Mouse (Mus musculus): ENCODE measurements around the gene Oas1a. TPM values are rescaled to one million over a fixed set of nuclear protein-coding genes. Genes with fewer than 3 reads are reported as not detected.
"Not testable (repeated sequence)": the region's sequence is repeated elsewhere in the genome, so short reads cannot be mapped to it uniquely, and the experiment has no call there.

The Oas1a gene
- 26.0 to 35.8 TPM (median 31.2 TPM) in 3 replicates for total RNA-seq (2017)

- ATAC-seq (replicated peaks; ENCODE audit: insufficient number of reproducible peaks, low FRiP score, low TSS enrichment, poor library complexity, severe bottlenecking) = peak; percentile 50
These were observed at the start of gene Oas1a for GRCm38 (mm10) chr5:120906791-120907733. Gene Oas1a (minus strand): TSS chr5:120907521.

DNA sequence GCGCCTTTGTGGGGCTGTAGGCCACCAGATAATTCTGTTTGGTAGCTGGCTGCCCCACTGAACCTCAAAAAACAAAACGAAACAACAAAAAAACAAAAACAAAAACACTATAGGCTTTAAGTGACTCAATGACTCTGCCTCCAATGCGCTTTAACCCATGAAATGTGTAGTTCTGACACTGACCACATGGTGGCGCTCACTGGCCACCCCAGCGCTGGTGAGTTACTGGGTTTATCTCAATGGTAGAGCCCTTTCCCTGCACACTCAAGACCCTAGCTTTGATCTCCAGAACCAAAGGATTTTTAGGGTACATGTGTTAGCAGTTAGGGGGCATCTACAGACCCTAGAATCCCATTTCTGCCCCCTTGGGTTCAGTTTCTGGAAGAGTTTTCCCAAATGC, 46.7 kb upstream of the Oas1a start:
- no peak for ATAC-seq (replicated peaks; ENCODE audit: insufficient number of reproducible peaks, low FRiP score, low TSS enrichment, poor library complexity, severe bottlenecking)

GRCm38 (mm10) chr5:120952242-120952770, 45.0 kb upstream of the Oas1a start:
- ATAC-seq (replicated peaks; ENCODE audit: insufficient number of reproducible peaks, low FRiP score, low TSS enrichment, poor library complexity, severe bottlenecking) = no peak

DNA sequence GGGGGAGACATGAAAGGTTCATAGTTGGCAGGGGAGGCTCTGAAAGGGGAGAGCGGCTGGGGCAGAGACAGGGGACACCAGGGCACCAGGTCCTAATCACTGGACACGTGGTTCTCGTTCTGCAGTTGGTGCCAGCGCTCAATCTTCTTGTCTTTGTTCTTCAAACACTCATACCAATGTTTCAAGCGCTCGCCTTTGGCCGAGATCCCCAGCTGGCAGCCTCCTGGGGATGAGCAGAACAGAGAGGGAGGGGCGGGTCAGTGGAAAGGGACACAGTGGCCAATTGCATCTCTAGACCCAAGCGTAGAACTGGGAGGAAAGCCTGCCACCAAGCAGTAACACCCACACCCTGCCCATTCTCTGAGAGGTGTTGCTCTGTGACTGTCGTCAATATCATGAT, 34.8 kb upstream of the Oas1a start:
- no peak for ATAC-seq (replicated peaks; ENCODE audit: insufficient number of reproducible peaks, low FRiP score, low TSS enrichment, poor library complexity, severe bottlenecking)

DNA sequence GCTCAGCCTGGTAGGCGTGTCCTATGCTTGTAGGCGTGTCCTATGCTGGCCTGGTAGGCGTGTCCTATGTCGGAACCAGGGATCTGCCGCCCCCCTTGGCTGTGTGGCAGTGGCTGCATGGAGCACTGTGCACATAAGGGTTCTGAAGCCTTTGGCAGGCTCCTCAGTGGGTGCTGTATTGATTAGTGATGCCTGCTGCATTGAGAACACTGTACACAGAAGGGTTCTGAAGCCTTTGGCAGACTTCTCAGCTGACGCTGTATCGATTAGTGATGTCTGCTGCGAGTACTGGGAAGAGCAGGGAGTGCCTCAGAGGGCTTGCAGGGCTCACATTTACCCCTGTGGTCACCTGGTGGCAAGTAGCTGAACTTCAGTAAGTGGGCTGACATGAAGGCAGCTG, 31.3 kb upstream of the Oas1a start:
- ATAC-seq (replicated peaks; ENCODE audit: insufficient number of reproducible peaks, low FRiP score, low TSS enrichment, poor library complexity, severe bottlenecking) = no peak

DNA sequence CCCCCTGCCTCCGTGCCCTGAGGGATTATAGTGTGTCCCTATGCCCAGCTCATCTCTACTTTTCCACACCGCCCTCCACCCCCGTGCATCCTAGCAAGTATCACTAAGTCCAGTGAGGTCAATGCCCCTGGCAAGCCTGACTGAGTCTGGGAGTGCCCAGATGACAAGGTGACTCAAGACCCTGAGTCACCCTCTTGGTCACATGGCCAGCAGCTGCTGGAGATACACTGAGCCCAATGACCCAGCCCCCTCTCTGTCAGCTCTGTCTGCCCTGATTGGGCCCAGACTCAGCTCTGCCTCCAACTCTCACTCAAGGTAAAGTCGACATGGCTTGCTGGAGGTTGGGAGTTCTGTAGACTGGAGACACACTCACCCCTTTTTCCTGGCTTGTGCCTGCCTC, 30.5 kb upstream of the Oas1a start:
- ATAC-seq (replicated peaks; ENCODE audit: insufficient number of reproducible peaks, low FRiP score, low TSS enrichment, poor library complexity, severe bottlenecking) = no peak

DNA sequence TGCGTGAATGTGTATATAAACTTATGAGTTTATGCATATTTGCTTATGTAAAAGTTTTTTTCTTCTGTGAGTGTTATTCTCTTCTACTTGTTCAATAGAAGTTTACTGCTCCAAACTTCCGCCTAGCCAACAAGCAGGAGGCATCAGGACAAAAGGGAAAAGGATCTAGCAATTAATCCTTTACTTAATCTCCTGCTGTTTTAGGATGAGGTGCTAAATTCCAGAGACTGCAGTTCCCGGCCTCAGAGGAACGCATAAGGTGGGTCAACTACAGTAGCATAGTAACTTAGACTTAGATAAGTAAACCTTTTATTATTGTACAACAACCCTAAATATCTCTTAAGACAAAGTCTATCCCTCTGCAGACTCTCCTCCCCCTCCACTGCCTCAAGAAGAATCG, 26.6 kb upstream of the Oas1a start:
- ATAC-seq (replicated peaks; ENCODE audit: insufficient number of reproducible peaks, low FRiP score, low TSS enrichment, poor library complexity, severe bottlenecking) = no peak

GRCm38 (mm10) chr5:120927036-120927435, 19.7 kb upstream of the Oas1a start:
- ATAC-seq (replicated peaks; ENCODE audit: insufficient number of reproducible peaks, low FRiP score, low TSS enrichment, poor library complexity, severe bottlenecking) = no peak

GRCm38 (mm10) chr5:120926311-120926710, 19.0 kb upstream of the Oas1a start:
- not testable (repeated sequence) for ATAC-seq (replicated peaks; ENCODE audit: insufficient number of reproducible peaks, low FRiP score, low TSS enrichment, poor library complexity, severe bottlenecking)

GRCm38 (mm10) chr5:120924520-120924919, 17.2 kb upstream of the Oas1a start:
- ATAC-seq (replicated peaks; ENCODE audit: insufficient number of reproducible peaks, low FRiP score, low TSS enrichment, poor library complexity, severe bottlenecking) = not testable (repeated sequence)

- no peak for ATAC-seq (replicated peaks; ENCODE audit: insufficient number of reproducible peaks, low FRiP score, low TSS enrichment, poor library complexity, severe bottlenecking)
These were observed 16.6 kb upstream of the Oas1a start for GRCm38 (mm10) chr5:120923969-120924368.

DNA sequence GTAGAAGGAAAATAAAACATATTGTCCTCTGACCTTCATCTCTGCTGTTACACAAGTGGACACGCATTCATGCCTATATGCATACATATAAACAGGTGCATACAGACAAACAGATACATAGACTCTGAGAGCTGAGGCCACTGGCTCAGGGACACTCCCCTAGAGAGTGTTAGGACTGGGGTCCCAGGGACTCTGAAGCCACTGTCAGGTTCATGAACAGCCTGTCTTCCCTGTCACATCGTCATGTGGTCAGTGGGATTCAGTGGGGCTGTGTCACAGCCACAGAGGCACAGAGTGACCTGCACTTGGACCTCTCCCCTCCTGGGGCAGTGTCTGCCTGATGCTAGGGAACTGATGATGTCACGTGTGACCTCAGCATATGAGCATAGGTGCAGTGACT, 13.0 kb upstream of the Oas1a start:
- no peak for ATAC-seq (replicated peaks; ENCODE audit: insufficient number of reproducible peaks, low FRiP score, low TSS enrichment, poor library complexity, severe bottlenecking)

GRCm38 (mm10) chr5:120919156-120919935, 12.0 kb upstream of the Oas1a start:
- ATAC-seq (replicated peaks; ENCODE audit: insufficient number of reproducible peaks, low FRiP score, low TSS enrichment, poor library complexity, severe bottlenecking) = not testable (repeated sequence)

DNA sequence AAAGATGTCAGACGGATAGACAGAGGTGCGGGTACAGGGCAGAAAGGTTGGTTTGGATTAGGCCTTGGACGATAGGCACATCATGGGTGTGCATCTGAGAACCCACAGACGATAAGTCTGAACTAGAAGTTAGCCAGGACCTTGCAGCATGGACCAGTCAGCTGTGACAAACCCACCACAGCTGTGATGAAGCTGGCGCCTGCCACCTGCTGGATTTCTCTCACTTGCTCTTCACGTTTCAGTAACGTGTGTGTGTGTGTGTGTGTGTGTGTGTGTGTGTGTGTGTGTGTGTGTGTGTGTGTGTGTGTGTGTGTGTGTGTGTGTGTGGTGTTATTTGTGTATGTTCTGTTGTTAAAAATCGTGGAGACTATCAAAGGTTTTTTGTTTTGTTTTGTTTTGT, 6.9 kb upstream of the Oas1a start, which contains the start of gene Oas1d:
Oas1d (plus strand) TSS at position 333 of the 400 bp plus-strand sequence.
- not testable (repeated sequence) for ATAC-seq (replicated peaks; ENCODE audit: insufficient number of reproducible peaks, low FRiP score, low TSS enrichment, poor library complexity, severe bottlenecking)

DNA sequence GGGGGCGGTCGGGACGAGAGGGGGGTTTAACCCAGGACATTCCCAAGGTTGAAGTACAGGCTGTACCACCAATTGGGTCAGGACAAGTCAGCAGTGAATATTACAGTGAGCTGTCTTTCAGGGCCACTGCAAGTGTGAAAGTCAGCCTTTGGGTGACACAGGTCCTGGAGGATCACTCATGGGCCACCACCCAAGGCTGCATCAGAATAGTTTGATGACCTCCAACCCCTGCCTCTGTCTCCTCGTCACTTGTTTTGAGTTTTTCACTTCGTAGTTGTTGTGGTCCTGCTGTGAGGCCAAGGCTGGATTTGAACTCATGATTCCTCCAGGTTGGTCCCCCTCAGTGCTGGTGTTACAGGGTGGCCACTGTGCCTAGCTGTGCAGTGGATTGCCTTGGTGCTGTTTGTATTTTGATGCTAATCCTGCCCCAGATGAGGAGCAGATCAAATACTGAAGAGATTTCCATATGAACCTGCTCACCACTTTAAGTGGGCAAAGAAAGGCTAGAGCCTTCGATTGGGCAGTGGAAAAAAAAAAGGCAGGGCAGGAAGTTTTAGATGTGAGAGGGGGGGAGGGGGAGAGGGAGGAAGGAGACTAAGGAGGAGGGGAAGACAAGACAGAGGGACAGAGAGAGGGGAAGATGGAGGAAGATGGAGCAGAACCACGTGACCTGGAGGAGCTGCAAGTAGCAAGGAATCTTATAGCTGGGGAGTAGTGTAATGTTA, 1.0 kb upstream of the Oas1a start:
- ATAC-seq (replicated peaks; ENCODE audit: insufficient number of reproducible peaks, low FRiP score, low TSS enrichment, poor library complexity, severe bottlenecking) = no peak

DNA sequence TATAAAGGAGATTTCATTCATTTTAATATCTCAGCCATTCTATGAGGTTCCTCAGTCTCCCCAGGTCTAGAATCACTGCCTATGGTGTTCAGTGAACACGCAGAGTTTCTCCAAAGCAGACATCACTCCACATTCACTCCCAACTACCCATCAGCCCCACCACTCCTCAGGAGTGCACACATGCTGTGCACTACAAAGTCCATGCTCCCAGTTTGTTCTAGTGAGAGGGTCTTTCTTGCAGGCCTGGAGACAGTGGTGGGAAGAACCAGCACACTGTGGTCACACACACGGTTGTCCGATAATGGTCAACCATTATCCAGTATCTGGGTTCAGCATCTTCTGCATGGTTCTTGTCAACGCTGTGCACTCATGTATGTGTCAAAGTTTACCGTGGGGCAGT, 5.3 kb downstream of the Oas1a start:
- no peak for ATAC-seq (replicated peaks; ENCODE audit: insufficient number of reproducible peaks, low FRiP score, low TSS enrichment, poor library complexity, severe bottlenecking)

DNA sequence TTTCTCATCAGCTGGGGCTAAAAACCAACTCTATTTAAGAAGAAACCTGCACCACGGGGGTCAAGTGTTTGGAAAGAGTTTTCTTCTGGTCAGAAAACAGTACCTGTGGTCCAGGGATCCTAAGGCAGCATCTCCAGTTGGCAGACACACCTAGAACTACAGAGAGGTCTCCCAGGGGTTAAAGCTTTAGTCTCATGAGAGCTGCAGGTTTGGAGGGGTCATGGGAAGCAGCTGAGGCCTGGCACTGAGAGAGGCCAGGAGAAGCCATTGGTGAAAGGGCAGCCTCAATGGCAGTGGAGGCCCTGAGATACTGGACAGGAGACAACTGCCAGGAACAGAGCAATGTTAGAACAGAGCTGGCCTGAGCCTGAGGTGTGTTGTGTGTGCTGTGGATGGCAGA, 6.7 kb downstream of the Oas1a start:
- no peak for ATAC-seq (replicated peaks; ENCODE audit: insufficient number of reproducible peaks, low FRiP score, low TSS enrichment, poor library complexity, severe bottlenecking)

GRCm38 (mm10) chr5:120898726-120899125, 8.6 kb downstream of the Oas1a start:
- ATAC-seq (replicated peaks; ENCODE audit: insufficient number of reproducible peaks, low FRiP score, low TSS enrichment, poor library complexity, severe bottlenecking) = no peak

- no peak for ATAC-seq (replicated peaks; ENCODE audit: insufficient number of reproducible peaks, low FRiP score, low TSS enrichment, poor library complexity, severe bottlenecking)
These were observed 9.0 kb downstream of the Oas1a start for GRCm38 (mm10) chr5:120898307-120898706.
